In genomic region chr7:110731091-110731967, GRCm38 (mm10) we compare ENCODE assay signal across 11 mouse cellular contexts. TPM values are rescaled to one million over a fixed set of nuclear protein-coding genes. Genes with fewer than 3 reads are reported as not detected.
DNase-seq lines count a peak whose midpoint lies in the region; ATAC-seq lines count a peak whose summit lies in the region.
"Had no signal": no experiment of that assay in that cellular context is flagged by ENCODE, and none has a peak within 500 bp of the region (broad histone marks: within the 10 kb centered on the region; RNA-seq: fewer than 3 reads in every experiment).

No protein-coding gene starts in this region.

- H3K27me3 ChIP-seq in kidney, embryonic 14.5 days (ENCODE audit: control insufficient read depth, insufficient read depth, low read length) = no peaks in the 10 kb centered on the region
- no peaks in the 10 kb centered on the region for H3K27me3 ChIP-seq in midbrain, embryonic 16.5 days (ENCODE audit: control insufficient read depth, insufficient read depth, low read depth, low read length)
- H3K27me3 ChIP-seq: heart, embryonic 15.5 days; liver, embryonic 13.5 days had no signal

- H3K36me3 ChIP-seq in kidney, embryonic 14.5 days (ENCODE audit: control insufficient read depth, insufficient read depth, low read length) = no peaks in the 10 kb centered on the region
- no peaks in the 10 kb centered on the region for H3K36me3 ChIP-seq in midbrain, embryonic 16.5 days (ENCODE audit: control insufficient read depth, insufficient read depth, low read length)
- H3K36me3 ChIP-seq: heart, embryonic 15.5 days; liver, embryonic 13.5 days had no signal

- peaks cover 10% of the 10 kb centered on the region; the same call in 1 of the 2 replicates for H3K4me1 ChIP-seq in kidney, embryonic 14.5 days (ENCODE audit: control insufficient read depth, insufficient read depth, low read length)
- peaks cover 4% of the 10 kb centered on the region; the same call in 1 of the 2 replicates for H3K4me1 ChIP-seq in midbrain, embryonic 16.5 days (ENCODE audit: control insufficient read depth, insufficient read depth, low read length)
- H3K4me1 ChIP-seq: liver, embryonic 13.5 days had no signal

- DNase-seq in kidney, postnatal 10 days = no peak
- peak; percentile 35 for DNase-seq in NIH3T3 (ENCODE audit: low read depth)
- peak; percentile 48 for DNase-seq in embryo, embryonic 10.5 days (ENCODE audit: low spot score)
- DNase-seq: cerebellum, postnatal 14 days; liver, embryonic 13.5 days had no signal

- H3K9me3 ChIP-seq in kidney, embryonic 14.5 days (ENCODE audit: control insufficient read depth, low read length) = no peaks in the 10 kb centered on the region
- no peaks in the 10 kb centered on the region for H3K9me3 ChIP-seq in midbrain, embryonic 16.5 days (replicated peaks; ENCODE audit: control insufficient read depth, low read length, poor library complexity, severe bottlenecking)
- H3K9me3 ChIP-seq: heart, embryonic 15.5 days; liver, embryonic 13.5 days had no signal

- no peak overlapping the region for H3K9ac ChIP-seq in kidney, embryonic 14.5 days (ENCODE audit: low read depth, low read length)
- H3K9ac ChIP-seq in midbrain, embryonic 16.5 days (ENCODE audit: low read depth, low read length) = no peak overlapping the region
- H3K9ac ChIP-seq: heart, embryonic 15.5 days; liver, embryonic 13.5 days had no signal

- H3K27ac ChIP-seq in kidney, embryonic 14.5 days (ENCODE audit: low read depth, low read length) = peak overlapping the region; percentile 65; the same call in 1 of the 2 replicates
- 0 out of 2 replicates have a peak overlapping the region, but pooled peaks have one; percentile 44 for H3K27ac ChIP-seq in midbrain, embryonic 16.5 days (ENCODE audit: low read length)
- H3K27ac ChIP-seq: heart, embryonic 15.5 days; liver, embryonic 13.5 days had no signal

- H3K4me3 ChIP-seq in kidney, embryonic 14.5 days (ENCODE audit: low read length) = no peak overlapping the region
- no peak overlapping the region for H3K4me3 ChIP-seq in midbrain, embryonic 16.5 days (ENCODE audit: low read depth, low read length)
- H3K4me3 ChIP-seq: heart, embryonic 15.5 days; liver, embryonic 13.5 days had no signal

- 0 out of 2 replicates have a peak, but pooled peaks have one; percentile 26 for ATAC-seq in kidney, embryonic 14.5 days (ENCODE audit: low FRiP score, low TSS enrichment)
- ATAC-seq in midbrain, embryonic 16.5 days = no peak
- no peak for ATAC-seq in CD4-positive, CD25-positive, alpha-beta regulatory T cell, adult 4 months
- ATAC-seq in megakaryocyte progenitor cell, adult 5-6 weeks (replicated peaks; ENCODE audit: poor library complexity) = no peak
- ATAC-seq: intestine, embryonic 16.5 days had no signal

- 61% methylated on average over 6 of the region's 6 CpGs for WGBS in kidney, embryonic 14.5 days
- 51% methylated on average over 6 of the region's 6 CpGs for WGBS in midbrain, embryonic 16.5 days

- H3K4me2 ChIP-seq in kidney, embryonic 14.5 days (replicated peaks; ENCODE audit: low read depth, low read length) = no peak overlapping the region
- no peak overlapping the region for H3K4me2 ChIP-seq in midbrain, embryonic 16.5 days (ENCODE audit: low read length)
- H3K4me2 ChIP-seq: heart, embryonic 15.5 days; liver, embryonic 13.5 days had no signal

RNA-seq across cellular contexts. Expression of gene Ampd3, which starts 36.7 kb away (rescaled TPM):
- polyA plus RNA-seq in kidney, embryonic 14.5 days (2014; fragmentation: Nextera tagmentation; extraction: Ambion mirVana) = 3.2 and 4.5 TPM in 2 replicates
- polyA plus RNA-seq in midbrain, embryonic 16.5 days (2015; fragmentation: Nextera tagmentation; extraction: Ambion mirVana) = 10.3 and 13.9 TPM in 2 replicates
- 1 to 10 TPM; 2.9 to 4.5 TPM for polyA plus RNA-seq in CD4-positive, CD25-positive, alpha-beta regulatory T cell, adult 4 months (2017; shearing (Covaris generic))
- total RNA-seq in megakaryocyte progenitor cell, adult 5-6 weeks (2015) = 8.6 and 9.1 TPM in 2 replicates
- total RNA-seq in megakaryocyte progenitor cell, adult 5-6 weeks (2017) = 3.8 and 10.8 TPM in 2 replicates
